Mouse (Mus musculus): Measurements from ENCODE around the gene Zfp641.

The Zfp641 gene

DNA sequence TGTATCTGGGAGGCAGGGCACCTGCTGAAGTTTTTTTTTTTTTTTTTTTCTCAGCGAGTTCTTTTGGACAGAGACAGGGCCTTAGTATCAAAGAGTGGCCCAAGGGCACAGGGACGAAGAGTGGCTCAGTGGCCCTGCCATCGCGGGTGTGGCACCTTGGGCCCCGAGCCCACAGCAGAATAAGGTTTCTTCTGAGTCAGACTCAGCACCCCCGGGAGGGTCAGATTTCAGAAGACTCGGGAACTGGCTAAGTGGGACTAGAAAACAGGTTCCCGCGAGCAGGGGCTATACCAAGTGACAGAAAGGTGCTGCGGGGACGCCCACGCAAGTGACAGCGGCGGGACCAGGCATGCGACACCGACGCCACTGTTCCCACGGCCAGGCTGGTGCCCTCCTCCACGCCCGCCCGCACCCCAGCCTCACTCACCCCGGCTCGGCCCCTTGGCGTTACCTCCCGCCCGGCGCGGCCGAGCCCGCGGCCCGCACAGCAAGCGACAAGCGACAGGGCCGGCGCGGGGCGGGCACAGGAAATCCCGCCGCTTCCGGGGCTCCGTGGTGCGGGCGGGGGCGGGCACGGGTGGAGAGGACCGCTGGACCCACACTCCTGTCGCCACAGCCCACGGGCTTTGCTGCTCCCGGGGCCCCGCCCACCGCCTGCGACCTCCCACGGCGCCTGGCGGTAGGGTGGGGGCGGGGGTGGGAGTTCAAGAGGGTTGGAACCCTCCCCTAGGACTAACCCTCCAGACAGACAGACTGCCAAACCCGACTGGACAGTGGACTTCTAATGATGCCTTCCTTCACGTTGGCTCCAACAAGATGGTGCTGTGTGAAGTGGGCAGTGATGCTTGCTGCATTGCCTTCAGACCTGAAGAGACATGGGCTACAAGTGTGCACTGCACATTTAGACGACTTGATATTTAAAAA is at the start of gene Zfp641:
Gene Zfp641 (minus strand): TSS at position 534 of the 924 bp plus-strand sequence.
- no peak for DNase-seq (ENCODE audit: low spot score in 2 of 2)

DNA sequence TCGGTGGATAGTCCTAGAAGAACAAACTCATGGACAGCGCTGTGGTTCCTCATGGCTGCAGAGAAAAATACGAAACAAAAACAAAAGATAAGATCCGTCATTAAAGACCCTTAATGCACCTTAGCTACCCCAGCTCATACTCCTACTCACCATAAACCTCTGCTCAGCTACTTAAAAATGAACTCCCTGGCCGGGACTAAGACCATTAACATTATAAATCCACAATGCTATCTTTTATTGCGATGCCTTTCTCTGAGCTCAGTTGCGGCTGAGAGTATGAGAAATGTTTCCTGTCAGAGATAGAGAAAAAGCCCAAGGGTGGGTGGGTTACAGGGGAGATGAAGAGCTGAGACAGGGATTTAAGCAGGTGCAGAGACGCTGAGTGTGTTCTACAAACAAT is 44.9 kb upstream of the Zfp641 start, which contains the start of gene Olfr284:
Gene Olfr284 (minus strand): TSS at position 101 of the 400 bp plus-strand sequence.
- DNase-seq (ENCODE audit: low spot score in 2 of 2): no peak

DNA sequence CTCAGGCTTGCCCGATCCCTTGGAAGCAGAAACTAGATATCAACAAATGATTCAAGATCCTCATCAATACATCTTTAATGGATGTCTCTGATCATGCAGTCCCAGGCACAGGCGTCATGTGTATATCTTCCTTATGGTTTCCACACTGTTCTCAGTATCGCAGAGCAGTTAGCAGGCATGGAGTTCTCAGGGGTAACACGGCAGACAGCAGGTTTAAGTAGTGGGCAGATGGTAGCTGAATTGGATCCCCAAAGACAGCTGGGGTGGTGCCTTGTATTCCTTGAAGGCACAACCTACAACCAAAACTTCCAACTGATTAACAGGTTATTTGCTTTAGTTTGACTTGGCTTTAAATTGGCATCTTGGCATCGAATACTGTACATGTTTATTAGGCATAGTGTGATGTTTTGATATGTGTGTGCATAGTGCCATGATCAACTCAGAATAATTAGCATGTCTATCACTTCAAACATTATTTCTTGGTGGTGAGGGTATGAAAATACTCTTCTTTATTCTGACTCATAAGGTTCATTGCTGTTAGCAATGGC is 21.3 kb upstream of the Zfp641 start, which contains the start of gene Olfr285:
Gene Olfr285 (minus strand): TSS at position 177 of the 548 bp plus-strand sequence.
- no peak for DNase-seq (ENCODE audit: low spot score in 2 of 2)

DNA sequence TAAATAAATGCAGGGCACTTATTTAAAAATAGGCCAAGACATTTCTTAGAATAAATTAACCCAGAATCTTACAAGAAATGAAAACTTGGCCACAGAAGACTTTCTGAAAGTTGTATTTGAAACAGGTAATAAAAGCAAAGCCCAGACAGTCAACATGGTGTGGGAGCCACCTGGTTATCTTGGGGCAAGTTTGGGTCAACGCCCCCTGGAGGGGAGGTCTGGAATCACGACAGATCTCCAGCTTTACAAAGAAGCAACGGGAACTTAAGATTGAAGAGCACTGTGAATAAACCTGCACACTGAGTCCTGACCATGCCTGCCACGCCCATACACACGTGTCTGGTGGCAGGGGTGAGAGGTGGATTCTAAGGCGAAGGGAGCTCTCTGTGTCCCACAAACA is 19.7 kb upstream of the Zfp641 start:
- DNase-seq (ENCODE audit: low spot score in 2 of 2): no peak

DNA sequence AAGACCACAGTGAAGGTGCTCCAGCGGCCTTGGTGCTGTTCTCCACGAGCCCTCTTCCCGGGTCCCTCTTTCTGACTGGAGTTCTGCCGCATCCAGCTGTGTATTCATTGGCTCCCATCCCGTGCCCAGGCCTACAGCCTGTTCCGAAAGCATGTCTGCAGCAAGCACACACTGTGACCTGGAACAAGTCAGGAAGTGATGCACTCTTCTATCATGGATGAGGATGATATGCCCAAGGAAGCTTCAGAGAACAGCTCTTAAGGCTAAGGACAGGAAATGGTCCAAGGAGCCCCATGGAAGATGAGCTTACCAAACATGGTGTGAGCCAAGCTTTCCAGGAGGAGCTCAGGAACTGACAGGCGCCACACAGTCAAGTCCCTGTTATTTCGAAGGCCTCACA is 2.3 kb downstream of the Zfp641 start:
- no peak for DNase-seq (ENCODE audit: low spot score in 2 of 2)

DNA sequence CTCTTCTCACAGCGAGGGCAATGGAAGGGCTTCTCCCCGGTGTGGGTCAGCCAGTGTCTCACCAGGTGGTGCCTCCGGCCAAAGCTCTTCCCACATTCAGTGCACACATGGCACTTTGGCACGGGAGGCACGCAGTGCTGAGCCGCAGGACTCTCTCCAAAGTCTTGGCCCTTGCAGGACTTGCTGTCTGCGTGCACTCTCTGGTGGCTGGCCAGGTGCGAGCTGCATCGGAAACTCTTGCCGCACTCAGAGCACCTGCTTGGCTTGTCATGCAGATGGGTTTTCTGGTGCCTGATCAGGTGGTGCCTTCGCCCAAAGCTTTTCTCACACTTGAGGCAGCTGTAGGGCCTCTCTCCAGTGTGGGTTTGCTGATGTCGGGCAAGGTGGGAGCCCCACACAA is 7.4 kb downstream of the Zfp641 start:
- DNase-seq (ENCODE audit: low spot score in 2 of 2): no peak

DNA sequence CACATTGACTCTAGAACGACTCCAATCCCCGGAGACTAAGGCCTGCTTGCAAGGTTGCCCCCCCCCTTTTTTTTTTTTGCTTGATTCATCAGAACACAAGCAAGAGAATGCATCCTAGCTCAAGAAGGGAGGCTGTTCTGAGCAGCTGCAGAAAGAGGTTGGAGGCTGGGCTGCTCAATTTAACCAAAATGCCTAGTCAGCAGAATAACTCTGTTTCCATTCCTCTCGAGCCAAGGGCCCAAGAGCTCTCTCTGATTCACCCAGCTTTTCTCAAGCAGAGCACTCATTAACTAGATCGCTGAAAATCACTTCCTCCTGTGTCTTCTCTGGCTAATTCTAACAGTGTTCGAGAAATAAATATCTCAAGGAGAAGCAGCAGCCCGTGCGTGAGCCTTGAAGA is 9.5 kb downstream of the Zfp641 start:
- DNase-seq (ENCODE audit: low spot score in 2 of 2): no peak

DNA sequence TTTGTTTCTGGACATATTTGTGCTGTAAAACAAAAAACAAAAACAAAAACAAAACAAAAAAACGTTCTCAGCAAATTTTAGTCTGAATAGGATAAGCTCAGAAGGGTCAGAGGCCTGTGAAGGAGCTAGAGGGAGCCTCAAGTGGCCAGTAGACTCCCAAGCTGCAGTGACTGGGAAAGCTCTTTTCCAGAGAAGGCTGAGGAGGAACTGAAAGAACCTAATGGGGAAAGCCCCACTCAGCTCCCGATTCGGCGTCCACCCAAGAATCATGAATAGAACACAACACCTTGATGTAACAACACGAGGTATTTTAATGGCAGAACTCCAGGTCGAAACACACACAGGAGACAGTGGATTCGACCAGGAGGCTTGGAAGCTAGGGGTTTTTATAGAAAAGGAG is 38.2 kb downstream of the Zfp641 start:
- no peak for DNase-seq (ENCODE audit: low spot score in 2 of 2)

DNA sequence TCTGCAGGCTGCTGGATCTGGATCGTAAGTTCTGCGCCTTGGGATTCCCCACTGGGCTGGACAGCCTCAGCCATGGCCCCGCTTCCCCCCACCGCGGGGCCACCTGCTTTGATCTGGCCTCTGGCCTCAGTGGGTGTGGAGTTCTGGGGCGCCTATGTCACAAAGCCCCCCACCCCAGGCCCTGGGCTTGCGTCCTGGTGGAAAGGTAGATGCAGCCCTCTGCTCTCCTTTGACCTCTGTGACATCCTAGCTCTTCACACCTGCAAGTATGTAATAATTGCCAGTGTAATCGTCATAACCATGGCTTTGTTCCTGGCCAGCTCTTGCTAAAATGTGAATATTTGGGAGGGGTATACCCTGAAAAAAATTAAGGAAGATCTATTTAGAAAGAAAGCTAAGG is 38.8 kb downstream of the Zfp641 start, which contains the start of gene H1fnt:
Gene H1fnt (minus strand): TSS at position 101 of the 400 bp plus-strand sequence.
- no peak for DNase-seq (ENCODE audit: low spot score in 2 of 2)

DNA sequence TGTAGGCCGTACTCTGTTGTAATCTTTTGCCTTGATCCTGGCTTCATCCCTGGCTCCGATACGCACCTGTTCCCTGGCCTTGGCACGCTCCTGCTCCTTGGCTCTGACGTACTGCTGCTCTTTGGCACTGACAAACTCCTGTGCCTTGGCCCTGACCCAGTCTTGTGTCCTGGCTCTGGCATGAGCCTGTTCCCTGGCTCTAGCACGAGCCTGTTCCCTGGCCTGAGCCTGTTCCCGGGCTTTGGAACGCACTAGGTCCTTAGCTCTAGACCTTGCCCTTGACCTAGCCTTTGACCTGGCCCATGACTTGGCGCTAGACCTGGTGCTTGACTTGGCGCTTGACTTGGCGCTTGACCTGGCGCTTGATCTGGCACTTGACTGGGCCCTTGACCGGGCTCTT is 39.7 kb downstream of the Zfp641 start:
- DNase-seq (ENCODE audit: low spot score in 2 of 2): no peak
